Mouse (Mus musculus) erythroid progenitor cell, adult 5-6 weeks (primary cell): ENCODE data around the gene Herc6. TPM values are rescaled to one million over a fixed set of nuclear protein-coding genes. Genes with fewer than 3 reads are reported as not detected.

Experiments used
- ATAC-seq: replicated peaks from 2 replicates; pipeline ENCODE4 v1.8.0; 2016; ENCODE audit warnings: moderate number of reproducible peaks, mild to moderate bottlenecking, moderate TSS enrichment, inconsistent platforms; ENCODE audit not compliant: poor library complexity, low FRiP score, severe bottlenecking
- total RNA-seq, 2 experiments: library from RNA; stranded (forward) in 1 of 2; stranded (reverse) in 1 of 2; fragments of 150-400 nt in 1 of 2; fragments of 186-747, 209-891 nt in 1 of 2; gene quantifications; 2 replicates each; pipeline versions ENCODE4 v1.2.3 to v1.2.4; 2015 to 2017; ENCODE audit warnings: low replicate concordance in 2 of 2

Herc6 gene
- total RNA-seq, 2 experiments from 2014 or later, result 47.8 to 64.6 TPM

GRCm38 (mm10) chr6:57706721-57707120, 125.9 kb downstream of the Herc6 start:
- no peak for ATAC-seq

GRCm38 (mm10) chr6:57711726-57712125, 130.9 kb downstream of the Herc6 start:
- peak; percentile 76 for ATAC-seq

Other genes starting within 250 kb of the Herc6 start
- gene Vmn1r17, start 217.3 kb upstream of the Herc6 start, total RNA-seq (2015; ENCODE audit: low replicate concordance), result not detected in 2 replicates
- not detected in 2 replicates for gene Vmn1r17, start 217.3 kb upstream of the Herc6 start, total RNA-seq (2017; ENCODE audit: low replicate concordance)
- gene Vmn1r18, start 185.2 kb upstream of the Herc6 start, total RNA-seq (2015; ENCODE audit: low replicate concordance), result not detected in 2 replicates
- not detected in 2 replicates for gene Vmn1r18, start 185.2 kb upstream of the Herc6 start, total RNA-seq (2017; ENCODE audit: low replicate concordance)
- gene Vmn1r19, start 177.2 kb upstream of the Herc6 start, total RNA-seq (2015; ENCODE audit: low replicate concordance), result not detected in 2 replicates
- not detected in 2 replicates for gene Vmn1r19, start 177.2 kb upstream of the Herc6 start, total RNA-seq (2017; ENCODE audit: low replicate concordance)
- gene Vmn1r20, start 152.1 kb upstream of the Herc6 start, total RNA-seq (2015; ENCODE audit: low replicate concordance), result not detected in 2 replicates
- gene Vmn1r20, start 152.1 kb upstream of the Herc6 start, total RNA-seq (2017; ENCODE audit: low replicate concordance), result not detected in 2 replicates
- 0.42 and 1.4 TPM in 2 replicates for gene Ppm1k, start 45.5 kb upstream of the Herc6 start, total RNA-seq (2015; ENCODE audit: low replicate concordance)
- 0.91 and 21.4 TPM in 2 replicates for gene Ppm1k, start 45.5 kb upstream of the Herc6 start, total RNA-seq (2017; ENCODE audit: low replicate concordance)
- 5.4 and 7.1 TPM in 2 replicates for gene Pyurf, start 111.1 kb downstream of the Herc6 start, total RNA-seq (2015; ENCODE audit: low replicate concordance)
- 8.4 and 12.8 TPM in 2 replicates for gene Pyurf, start 111.1 kb downstream of the Herc6 start, total RNA-seq (2017; ENCODE audit: low replicate concordance)
- gene Lancl2, start 121.5 kb downstream of the Herc6 start, total RNA-seq (2015; ENCODE audit: low replicate concordance), result 50.1 and 53.7 TPM in 2 replicates
- gene Lancl2, start 121.5 kb downstream of the Herc6 start, total RNA-seq (2017; ENCODE audit: low replicate concordance), result 38.6 and 56.5 TPM in 2 replicates
- 256 and 266 TPM in 2 replicates for gene Vopp1, start 244.2 kb downstream of the Herc6 start, total RNA-seq (2015; ENCODE audit: low replicate concordance)
- gene Vopp1, start 244.2 kb downstream of the Herc6 start, total RNA-seq (2017; ENCODE audit: low replicate concordance), result 264 and 267 TPM in 2 replicates